Mouse (Mus musculus) ES-Bruce4 (cell line): ENCODE results near the gene Sgsh. TPM values are rescaled to one million over a fixed set of nuclear protein-coding genes. Genes with fewer than 3 reads are reported as not detected.
"Not testable (repeated sequence)": the region's sequence is repeated elsewhere in the genome, so short reads cannot be mapped to it uniquely, and the experiment has no call there.

Experiments
- H3K27ac ChIP-seq: 2 replicates; pipeline ENCODE4 v1.5.1; 2012; ENCODE audit warnings: low read length, inconsistent platforms; ENCODE audit not compliant: insufficient read depth
- H3K27me3 ChIP-seq: 2 replicates; pipeline ENCODE4 v1.6.1; 2012; ENCODE audit warnings: mild to moderate bottlenecking, low read length, inconsistent platforms; ENCODE audit not compliant: control insufficient read depth, poor library complexity, insufficient read depth, severe bottlenecking
- H3K36me3 ChIP-seq: 2 replicates; pipeline ENCODE4 v1.6.1; 2012; ENCODE audit warnings: inconsistent platforms, mild to moderate bottlenecking, low read length, moderate library complexity; ENCODE audit not compliant: control insufficient read depth, poor library complexity, insufficient read depth, severe bottlenecking
- H3K4me1 ChIP-seq: one replicate; pipeline ENCODE4 v1.8.1; 2011; ENCODE audit warnings: low read length; ENCODE audit not compliant: control insufficient read depth, insufficient read depth
- H3K4me3 ChIP-seq: 2 replicates; pipeline ENCODE4 v1.5.1; 2011; ENCODE audit warnings: low read depth, mild to moderate bottlenecking, low read length
- H3K9ac ChIP-seq: 2 replicates; pipeline ENCODE4 v1.6.1; 2012; ENCODE audit warnings: low read depth, mild to moderate bottlenecking, inconsistent platforms; ENCODE audit not compliant: poor library complexity, severe bottlenecking
- H3K9me3 ChIP-seq: replicated peaks from 2 replicates; pipeline ENCODE4 v1.6.1; 2012; ENCODE audit warnings: mild to moderate bottlenecking, low read length, inconsistent platforms; ENCODE audit not compliant: control insufficient read depth, poor library complexity, insufficient read depth, severe bottlenecking
- CTCF ChIP-seq: IDR thresholded peaks from one replicate; pipeline ENCODE4 v1.8.1; 2011; ENCODE audit warnings: low read depth, low read length
- EP300 ChIP-seq: IDR thresholded peaks from 2 replicates; pipeline ENCODE4 v1.6.1; 2011; ENCODE audit warnings: low read depth, low read length; ENCODE audit not compliant: insufficient read depth
- POLR2A ChIP-seq: IDR thresholded peaks from one replicate; pipeline ENCODE4 v1.8.1; 2011; ENCODE audit warnings: low read length; ENCODE audit not compliant: insufficient read depth
- polyA plus RNA-seq: library from polyadenylated mRNA; stranded (reverse); fragments of >200 nt; gene quantifications from 2 replicates; pipeline ENCODE4 v1.2.4, GENCODE M21; 2011; ENCODE audit warnings: low read depth; ENCODE audit not compliant: missing spikeins, insufficient read depth, insufficient read length

Gene Sgsh
- polyA plus RNA-seq, 1 experiment: 3.3 TPM

- no peaks in the 10 kb centered on the region; the same call in 1 of the 2 replicates for H3K27me3 ChIP-seq
- H3K27ac ChIP-seq: no peak overlapping the region
These were observed 35.2 kb upstream of the Sgsh start for GRCm38 (mm10) chr11:119390271-119391231.

GRCm38 (mm10) chr11:119389851-119390270 lies 34.5 kb upstream of the Sgsh start:
- Histone ChIP-seq H3K27me3 (no peaks in the 10 kb centered on the region; the same call in 1 of the 2 replicates), H3K9ac (peak overlapping the region; percentile 49), H3K27ac (no peak overlapping the region), H3K4me3 (peak overlapping the region; percentile 61), H3K36me3 (no peaks in the 10 kb centered on the region), H3K9me3 (no peaks in the 10 kb centered on the region), H3K4me1 (peaks cover 4% of the 10 kb centered on the region)
- TF ChIP-seq EP300: 0 out of 2 replicates have a peak, but pooled peaks have one; percentile 7
- no peak for TF ChIP-seq POLR2A
- TF ChIP-seq CTCF: peak; percentile 17

More at GRCm38 (mm10) chr11:119390271-119391231, 35.2 kb upstream of the Sgsh start:
- no peaks in the 10 kb centered on the region for H3K36me3 ChIP-seq
- H3K4me3 ChIP-seq: peak overlapping the region; percentile 61
- peak overlapping the region; percentile 49 for H3K9ac ChIP-seq
- H3K4me1 ChIP-seq: peaks cover 6% of the 10 kb centered on the region
- no peaks in the 10 kb centered on the region for H3K9me3 ChIP-seq
- TF ChIP-seq EP300 (no peak), CTCF (no peak), POLR2A (no peak)

GRCm38 (mm10) chr11:119387273-119387672 lies 31.9 kb upstream of the Sgsh start:
- H3K27me3 ChIP-seq, H3K9me3 ChIP-seq, H3K4me1 ChIP-seq, H3K9ac ChIP-seq, H3K27ac ChIP-seq, H3K36me3 ChIP-seq, H3K4me3 ChIP-seq: not testable (repeated sequence)

GRCm38 (mm10) chr11:119386306-119386705 lies 31.0 kb upstream of the Sgsh start:
- no peak for TF ChIP-seq POLR2A
- TF ChIP-seq EP300: no peak
- TF ChIP-seq CTCF: no peak
- H3K27ac ChIP-seq: no peak overlapping the region
- H3K9me3 ChIP-seq: no peaks in the 10 kb centered on the region
- no peak overlapping the region for H3K4me3 ChIP-seq
- no peak overlapping the region for H3K9ac ChIP-seq
- H3K4me1 ChIP-seq: no peaks in the 10 kb centered on the region
- H3K27me3 ChIP-seq: no peaks in the 10 kb centered on the region; the same call in 1 of the 2 replicates
- no peaks in the 10 kb centered on the region for H3K36me3 ChIP-seq

- Histone ChIP-seq H3K4me3 (no peak overlapping the region), H3K9ac (no peak overlapping the region), H3K9me3 (no peaks in the 10 kb centered on the region), H3K4me1 (no peaks in the 10 kb centered on the region), H3K27me3 (no peaks in the 10 kb centered on the region), H3K36me3 (no peaks in the 10 kb centered on the region), H3K27ac (no peak overlapping the region)
- no peak for TF ChIP-seq EP300
- no peak for TF ChIP-seq CTCF
- TF ChIP-seq POLR2A: no peak
These were observed 29.6 kb upstream of the Sgsh start for GRCm38 (mm10) chr11:119384904-119385303.

- TF ChIP-seq EP300: no peak
- no peak for TF ChIP-seq POLR2A
- no peak for TF ChIP-seq CTCF
- Histone ChIP-seq H3K36me3 (no peaks in the 10 kb centered on the region), H3K9me3 (no peaks in the 10 kb centered on the region), H3K27me3 (no peaks in the 10 kb centered on the region), H3K27ac (peak overlapping the region; percentile 46; the same call in 1 of the 2 replicates), H3K4me3 (no peak overlapping the region), H3K9ac (no peak overlapping the region), H3K4me1 (no peaks in the 10 kb centered on the region)
These were observed 27.1 kb upstream of the Sgsh start for GRCm38 (mm10) chr11:119382338-119382850.
